In the genomic region with DNA sequence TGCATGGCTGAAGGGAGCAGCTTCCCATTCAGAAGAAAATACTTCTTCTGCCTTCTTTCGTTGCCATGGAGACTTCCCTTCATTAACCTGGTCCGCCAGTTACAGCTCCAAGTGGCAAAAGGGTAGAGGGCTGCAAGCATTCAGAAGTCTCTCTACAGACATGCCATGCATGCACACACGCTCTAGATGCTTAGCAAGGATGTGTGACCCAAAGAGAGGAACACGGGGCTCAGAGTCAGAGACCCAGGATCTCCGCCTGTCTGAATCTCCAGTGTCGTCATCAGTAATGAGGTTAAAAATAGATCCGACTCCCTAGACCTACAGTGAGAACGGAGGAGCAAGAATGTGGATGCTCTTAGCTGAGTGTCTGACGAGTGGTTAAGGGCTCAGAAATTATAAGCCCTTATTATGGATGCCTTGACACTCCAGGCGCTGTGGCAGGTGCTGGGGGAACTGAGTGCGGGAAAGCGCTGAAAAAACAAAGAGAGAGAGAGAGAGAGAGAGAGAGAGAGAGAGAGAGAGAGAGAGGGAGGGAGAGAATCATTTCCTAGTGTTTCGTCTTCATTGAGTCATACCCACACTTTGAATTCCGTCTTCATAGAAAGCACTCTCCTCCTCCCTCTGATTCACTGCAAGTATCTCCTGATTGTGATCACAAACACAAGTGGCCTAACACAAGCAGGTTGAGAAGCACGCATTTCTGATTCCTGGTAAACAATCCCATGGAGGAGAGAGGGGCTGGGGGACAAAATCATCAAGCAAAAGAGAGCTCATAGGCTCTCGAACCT, we compare ENCODE assay signal across 13 mouse cellular contexts. TPM values are rescaled to one million over a fixed set of nuclear protein-coding genes. Genes with fewer than 3 reads are reported as not detected.
DNase-seq lines count a peak whose midpoint lies in the region; ATAC-seq lines count a peak whose summit lies in the region.
"Had no signal": no experiment of that assay in that cellular context is flagged by ENCODE, and none has a peak within 500 bp of the region (broad histone marks: within the 10 kb centered on the region; RNA-seq: fewer than 3 reads in every experiment).

No protein-coding gene starts in this region.

- H3K4me1 ChIP-seq in forebrain, embryonic 15.5 days = peaks cover 50% of the 10 kb centered on the region
- peaks cover 44% of the 10 kb centered on the region for H3K4me1 ChIP-seq in midbrain, embryonic 14.5 days (ENCODE audit: control insufficient read depth, insufficient read depth, low read length)

- H3K27ac ChIP-seq in forebrain, embryonic 15.5 days (replicated peaks) = peak overlapping the region; percentile 74
- H3K27ac ChIP-seq in midbrain, embryonic 14.5 days (replicated peaks; ENCODE audit: low read depth, low read length) = peak overlapping the region; percentile 60
- H3K27ac ChIP-seq: limb, embryonic 15.5 days had no signal

- peak; percentile 51 to 53 for DNase-seq in frontal cortex, postnatal 36 days (ENCODE audit: low spot score in 2 of 2)
- DNase-seq in frontal cortex, postnatal 10 days (ENCODE audit: low spot score in 2 of 2) = no peak
- peak; percentile 43 for DNase-seq in MN1 (ENCODE audit: low spot score)
- DNase-seq in midbrain, embryonic 14.5 days = peak; percentile 78
- DNase-seq in cerebellum, postnatal 36 days = no peak
- DNase-seq in right cerebral cortex, postnatal 25 days = no peak
- DNase-seq: adrenal gland, postnatal 36 days; cerebellum, postnatal 25 days had no signal

- no peaks in the 10 kb centered on the region for H3K27me3 ChIP-seq in forebrain, embryonic 15.5 days
- H3K27me3 ChIP-seq in midbrain, embryonic 14.5 days (ENCODE audit: control insufficient read depth, insufficient read depth, low read length) = no peaks in the 10 kb centered on the region

- H3K4me2 ChIP-seq in forebrain, embryonic 15.5 days (replicated peaks) = peak overlapping the region; percentile 28
- H3K4me2 ChIP-seq in midbrain, embryonic 14.5 days (ENCODE audit: low read length) = peak overlapping the region; percentile 38
- H3K4me2 ChIP-seq: limb, embryonic 15.5 days had no signal

- no peaks in the 10 kb centered on the region for H3K36me3 ChIP-seq in forebrain, embryonic 15.5 days
- no peaks in the 10 kb centered on the region for H3K36me3 ChIP-seq in midbrain, embryonic 14.5 days (ENCODE audit: control insufficient read depth, insufficient read depth, low read length)

- peak overlapping the region; percentile 3; the same call in 1 of the 2 replicates for H3K4me3 ChIP-seq in forebrain, embryonic 15.5 days
- H3K4me3 ChIP-seq in midbrain, embryonic 14.5 days (replicated peaks; ENCODE audit: low read depth, low read length) = no peak overlapping the region
- H3K4me3 ChIP-seq: limb, embryonic 15.5 days had no signal

- no peak; the same call in 1 of the 2 replicates for ATAC-seq in forebrain, embryonic 15.5 days (replicated peaks)
- ATAC-seq in midbrain, embryonic 14.5 days (ENCODE audit: low FRiP score, low TSS enrichment) = no peak
- no peak for ATAC-seq in megakaryocyte progenitor cell, adult 5-6 weeks (replicated peaks; ENCODE audit: poor library complexity)
- ATAC-seq: inflammation-experienced regulatory T-cells, adult 6 months had no signal

- peak overlapping the region; percentile 26 for H3K9ac ChIP-seq in forebrain, embryonic 15.5 days (replicated peaks)
- H3K9ac ChIP-seq in midbrain, embryonic 14.5 days (replicated peaks; ENCODE audit: low read length) = peak overlapping the region; percentile 40
- H3K9ac ChIP-seq: limb, embryonic 15.5 days had no signal

- WGBS in forebrain, embryonic 15.5 days = 22% methylated on average over 16 of the region's 16 CpGs
- WGBS in midbrain, embryonic 14.5 days = 14% methylated on average over 16 of the region's 16 CpGs

- no peaks in the 10 kb centered on the region for H3K9me3 ChIP-seq in forebrain, embryonic 15.5 days
- no peaks in the 10 kb centered on the region for H3K9me3 ChIP-seq in midbrain, embryonic 14.5 days (ENCODE audit: control insufficient read depth, low read length)
- H3K9me3 ChIP-seq: limb, embryonic 15.5 days had no signal

RNA-seq across cellular contexts. Expression of a gene that starts 2.0 kb away (rescaled TPM):
- polyA plus RNA-seq in forebrain, embryonic 15.5 days (2015; fragmentation: Nextera tagmentation; extraction: Ambion mirVana) = 80.9 and 88.0 TPM in 2 replicates
- 26.5 and 39.3 TPM in 2 replicates for polyA plus RNA-seq in midbrain, embryonic 14.5 days (2014; fragmentation: Nextera tagmentation; extraction: Ambion mirVana)
- 20.4 and 21.5 TPM in 2 replicates for total RNA-seq in megakaryocyte progenitor cell, adult 5-6 weeks (2015)
- total RNA-seq in megakaryocyte progenitor cell, adult 5-6 weeks (2017) = 13.7 and 14.3 TPM in 2 replicates

RNA-seq across cellular contexts. Expression of a gene that starts 2.5 kb away (rescaled TPM):
- polyA plus RNA-seq in forebrain, embryonic 15.5 days (2015; fragmentation: Nextera tagmentation; extraction: Ambion mirVana) = 0.23 and 0.42 TPM in 2 replicates
- 0.23 and 0.29 TPM in 2 replicates for polyA plus RNA-seq in midbrain, embryonic 14.5 days (2014; fragmentation: Nextera tagmentation; extraction: Ambion mirVana)
- total RNA-seq in megakaryocyte progenitor cell, adult 5-6 weeks (2015) = 0.15 TPM in 1 of 2 replicates, not detected in the other
- total RNA-seq in megakaryocyte progenitor cell, adult 5-6 weeks (2017) = 0.20 and 0.54 TPM in 2 replicates
- total RNA-seq: adrenal gland, postnatal 36 days; layer of hippocampus, postnatal 10 days had no signal

Comparison
In these comparisons a context has a peak if more than half of its experiments do, and no peak if none do; other contexts are left out.
1. DNase-seq: peak in frontal cortex, postnatal 36 days (2 of 2), MN1 (single experiment) and midbrain, embryonic 14.5 days (single experiment); none in frontal cortex, postnatal 10 days (0 of 2), cerebellum, postnatal 36 days (0 of 2) and right cerebral cortex, postnatal 25 days (single experiment).